Mouse (Mus musculus): ENCODE results near the gene Rpl29. TPM values are rescaled to one million over a fixed set of nuclear protein-coding genes. Genes with fewer than 3 reads are reported as not detected.

Gene Rpl29
- total and polyA plus RNA-seq, 3 experiments, result 1,058 to 1,867 (median 1,257) TPM

GRCm38 (mm10) chr9:106397733-106398132, 31.5 kb upstream of the Rpl29 start:
- TF ChIP-seq MAX (IDR thresholded peaks at IDR 0.05; ENCODE audit: low read length) (no peak), POLR2A (IDR thresholded peaks at IDR 0.05; ENCODE audit: low read depth, low read length) (no peak), ZKSCAN1 (IDR thresholded peaks at IDR 0.05; ENCODE audit: borderline replicate concordance, low read depth, low read length) (no peak), E2F4 (IDR thresholded peaks at IDR 0.05; ENCODE audit: insufficient replicate concordance, low read depth, low read length) (no peak), ETS1 (conservative IDR thresholded peaks at IDR 0.05; ENCODE audit: low read depth, low read length) (no peak), HCFC1 (IDR thresholded peaks at IDR 0.05; ENCODE audit: low read depth, low read length) (no peak), JUND (conservative IDR thresholded peaks at IDR 0.05; ENCODE audit: low read depth, low read length) (no peak), MAFK (IDR thresholded peaks at IDR 0.05; ENCODE audit: insufficient replicate concordance, low read length) (no peak), CTCF (conservative IDR thresholded peaks at IDR 0.05 in 1 of 2, IDR thresholded peaks at IDR 0.05 in 1 of 2; ENCODE audit: low read depth in 2 of 2, low read length in 2 of 2) (no peak), MAZ (IDR thresholded peaks at IDR 0.05; ENCODE audit: low read depth, low read length) (no peak)
- in situ Hi-C loops (cut with MboI; ENCODE audit: low pct_ligation_motif_present, low pct_unique_long_range_greater_than_20kb, low sequenced_read_pairs), result no loop called here
- H3K4me2 ChIP-seq (ENCODE audit: insufficient read depth, low read depth, poor library complexity, severe bottlenecking), result no peak overlapping the region
- no peak overlapping the region for H3K9ac ChIP-seq (ENCODE audit: insufficient read depth, low read depth)
- no peaks in the 10 kb centered on the region for H3K79me2 ChIP-seq (replicated peaks; ENCODE audit: control insufficient read depth, extremely low read depth, insufficient read depth, poor library complexity, severe bottlenecking)
- H3K4me3 ChIP-seq (replicated peaks in 1 of 3; ENCODE audit: low read depth in 2 of 3, low read length in 2 of 3, poor library complexity in 1 of 3), result no peak overlapping the region
- dilution Hi-C loops (cut with MboI; ENCODE audit: extremely low pct_ligation_motif_present, extremely low pct_unique_long_range_greater_than_20kb, low sequenced_read_pairs), result no loop called here
- no peaks in the 10 kb centered on the region for H3K36me3 ChIP-seq (replicated peaks in 1 of 2; ENCODE audit: control insufficient read depth in 1 of 2, insufficient read depth in 1 of 2, low read length in 1 of 2)
- peaks cover 2% of the 10 kb centered on the region for H3K27me3 ChIP-seq (replicated peaks)
- no peak overlapping the region for H3K27ac ChIP-seq (ENCODE audit: insufficient read depth, low read depth)
- peaks cover 7 to 27% of the 10 kb centered on the region in 2 experiments for H3K4me1 ChIP-seq (ENCODE audit: control insufficient read depth in 1 of 2, insufficient read depth in 2 of 2)
- H3K9me3 ChIP-seq (replicated peaks; ENCODE audit: low read length), result no peaks in the 10 kb centered on the region
- no peak for DNase-seq (ENCODE audit: extremely low read depth)

- Histone ChIP-seq H3K27me3 (replicated peaks) (peaks cover 2% of the 10 kb centered on the region), H3K9me3 (replicated peaks; ENCODE audit: low read length) (no peaks in the 10 kb centered on the region), H3K79me2 (replicated peaks; ENCODE audit: control insufficient read depth, extremely low read depth, insufficient read depth, poor library complexity, severe bottlenecking) (no peaks in the 10 kb centered on the region), H3K4me2 (ENCODE audit: insufficient read depth, low read depth, poor library complexity, severe bottlenecking) (no peak overlapping the region), H3K27ac (ENCODE audit: insufficient read depth, low read depth) (no peak overlapping the region), H3K4me1 (ENCODE audit: control insufficient read depth in 1 of 2, insufficient read depth in 2 of 2) (peaks cover 7 to 20% of the 10 kb centered on the region in 2 experiments), H3K9ac (ENCODE audit: insufficient read depth, low read depth) (no peak overlapping the region), H3K36me3 (replicated peaks in 1 of 2; ENCODE audit: control insufficient read depth in 1 of 2, insufficient read depth in 1 of 2, low read length in 1 of 2) (no peaks in the 10 kb centered on the region), H3K4me3 (replicated peaks in 1 of 3; ENCODE audit: low read depth in 2 of 3, low read length in 2 of 3, poor library complexity in 1 of 3) (no peak overlapping the region)
- dilution Hi-C loops (cut with MboI; ENCODE audit: extremely low pct_ligation_motif_present, extremely low pct_unique_long_range_greater_than_20kb, low sequenced_read_pairs) (no loop called here), in situ Hi-C loops (cut with MboI; ENCODE audit: low pct_ligation_motif_present, low pct_unique_long_range_greater_than_20kb, low sequenced_read_pairs) (no loop called here)
- DNase-seq (ENCODE audit: extremely low read depth), result no peak
- TF ChIP-seq MAFK (IDR thresholded peaks at IDR 0.05; ENCODE audit: insufficient replicate concordance, low read length) (no peak), CHD1 (IDR thresholded peaks at IDR 0.05; ENCODE audit: low read depth, low read length) (no peak), ZMIZ1 (IDR thresholded peaks at IDR 0.05; ENCODE audit: low read depth, low read length) (no peak), MEF2A (IDR thresholded peaks at IDR 0.05; ENCODE audit: borderline replicate concordance, low read depth, low read length) (no peak), MXI1 (IDR thresholded peaks at IDR 0.05; ENCODE audit: low read depth, low read length) (no peak), EP300 (IDR thresholded peaks at IDR 0.05; ENCODE audit: low read length) (no peak), RCOR1 (conservative IDR thresholded peaks at IDR 0.05; ENCODE audit: low read depth, low read length) (no peak), JUN (IDR thresholded peaks at IDR 0.05; ENCODE audit: insufficient read depth, low read depth, low read length) (no peak), USF1 (IDR thresholded peaks at IDR 0.05; ENCODE audit: low read depth, low read length) (no peak), ZKSCAN1 (IDR thresholded peaks at IDR 0.05; ENCODE audit: borderline replicate concordance, low read depth, low read length) (no peak), TCF12 (IDR thresholded peaks at IDR 0.05; ENCODE audit: low read depth, low read length) (no peak), BHLHE40 (IDR thresholded peaks at IDR 0.05; ENCODE audit: low read depth, low read length) (no peak), SMC3 (IDR thresholded peaks at IDR 0.05; ENCODE audit: low read depth, low read length) (no peak), MYC (IDR thresholded peaks at IDR 0.05; ENCODE audit: low read depth, low read length) (no peak), GABPA (IDR thresholded peaks at IDR 0.05; ENCODE audit: insufficient replicate concordance, low read depth, low read length) (no peak), POLR2A (IDR thresholded peaks at IDR 0.05; ENCODE audit: low read depth, low read length) (no peak)
These were observed 30.5 kb upstream of the Rpl29 start for GRCm38 (mm10) chr9:106398667-106399311.

All from CH12.LX (cell line).